Mouse (Mus musculus) ES-E14 (cell line): Measurements from ENCODE around the gene Spert. TPM values are rescaled to one million over a fixed set of nuclear protein-coding genes. Genes with fewer than 3 reads are reported as not detected.

Experiments
- DNase-seq: peaks from one replicate; pipeline ENCODE4 v3.0.0-alpha.2; 2013; ENCODE audit warnings: low read depth, low spot score
- H3K27ac ChIP-seq: 2 replicates; pipeline ENCODE4 v1.5.1; 2012; ENCODE audit warnings: low read depth, mild to moderate bottlenecking, low read length, moderate library complexity, mixed read lengths; ENCODE audit not compliant: poor library complexity, insufficient read depth, severe bottlenecking
- H3K36me3 ChIP-seq: 2 replicates; pipeline ENCODE4 v1.6.1; 2012; ENCODE audit warnings: mild to moderate bottlenecking, low read length, moderate library complexity, mixed read lengths; ENCODE audit not compliant: control insufficient read depth, poor library complexity, insufficient read depth, severe bottlenecking
- H3K4me1 ChIP-seq, 2 experiments: fragments of 150-350 bp in 1 of 2; sonication (generic) in 1 of 2; 2 replicates each; pipeline ENCODE4 v1.6.1; 2012; ENCODE audit warnings: low read length in 2 of 2, mild to moderate bottlenecking in 1 of 2, mixed read lengths in 1 of 2; ENCODE audit not compliant: control insufficient read depth in 2 of 2, insufficient read depth in 2 of 2, poor library complexity in 1 of 2
- H3K4me3 ChIP-seq, 2 experiments: fragments of 150-350 bp in 1 of 2; sonication (generic) in 1 of 2; 2 replicates each; pipeline ENCODE4 v1.5.1; 2012; ENCODE audit warnings: low read length in 2 of 2, low read depth in 1 of 2, mild to moderate bottlenecking in 1 of 2, mixed read lengths in 1 of 2; ENCODE audit not compliant: insufficient read depth in 1 of 2, poor library complexity in 1 of 2, severe bottlenecking in 1 of 2
- H3K9ac ChIP-seq: 2 replicates; pipeline ENCODE4 v1.6.1; 2012; ENCODE audit warnings: low read depth, mild to moderate bottlenecking, low read length, mixed read lengths; ENCODE audit not compliant: poor library complexity, insufficient read depth, severe bottlenecking
- H3K9me3 ChIP-seq: fragments of 150-350 bp; sonication (generic); 2 replicates; pipeline ENCODE4 v1.6.1; 2012; ENCODE audit warnings: low read depth, mild to moderate bottlenecking, low read length; ENCODE audit not compliant: control insufficient read depth, insufficient read depth
- CHD2 ChIP-seq: IDR thresholded peaks from 2 replicates; pipeline ENCODE4 v1.6.1; 2014; ENCODE audit warnings: mild to moderate bottlenecking, low read depth, low read length, inconsistent platforms
- HCFC1 ChIP-seq: IDR thresholded peaks from 2 replicates; pipeline ENCODE4 v1.6.1; 2012; ENCODE audit warnings: low read length, inconsistent platforms, borderline replicate concordance; ENCODE audit not compliant: insufficient read depth
- MAFK ChIP-seq: IDR thresholded peaks from 2 replicates; pipeline ENCODE4 v1.6.1; 2014; ENCODE audit warnings: mild to moderate bottlenecking, low read depth, low read length, inconsistent platforms; ENCODE audit not compliant: insufficient read depth
- ZC3H11A ChIP-seq: IDR thresholded peaks from 2 replicates; pipeline ENCODE4 v1.6.1; 2012; ENCODE audit warnings: low read depth, mild to moderate bottlenecking, inconsistent platforms, low read length, borderline replicate concordance
- ZNF384 ChIP-seq: IDR thresholded peaks from 2 replicates; pipeline ENCODE4 v1.6.1; 2012; ENCODE audit warnings: low read depth, low read length, inconsistent platforms
- in situ Hi-C, 2 experiments: fragments of 600-800 bp; cut with MboI; formaldehyde crosslinking; loops; one replicate each; pipeline ENCODE4 v1.15.1; 2025; ENCODE audit warnings: low sequenced_read_pairs in 2 of 2, inconsistent platforms in 1 of 2; ENCODE audit not compliant: unreplicated experiment in 2 of 2
- total RNA-seq: library from RNA; depleted of rRNA; stranded (reverse); fragments of 300-350 nt; gene quantifications from 2 replicates; pipeline ENCODE4 v1.2.3, GENCODE M21; 2012; rRNA removed

Spert gene
- total RNA-seq, result not detected in 2 replicates

DNA sequence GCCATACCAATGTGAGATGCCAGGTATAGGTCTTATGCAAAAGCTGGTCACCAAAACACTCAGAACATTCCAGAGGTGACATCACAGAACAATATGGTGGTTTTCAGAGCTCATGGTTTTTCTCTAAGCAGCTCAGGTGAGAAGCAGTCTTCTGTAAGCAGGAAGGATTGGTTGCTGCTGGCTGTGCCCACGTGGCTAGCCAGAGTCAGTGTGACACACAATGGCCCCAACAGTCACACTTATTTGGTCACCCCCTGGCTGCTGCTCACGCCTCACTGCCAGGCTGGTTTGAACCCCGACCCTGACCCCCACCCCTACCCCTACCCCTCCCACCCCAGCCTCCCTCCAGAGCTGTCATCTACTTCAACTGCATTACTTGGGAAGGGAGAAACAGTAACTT is at the start of gene Spert:
Gene Spert (minus strand): TSS at position 139 of the 400 bp plus-strand sequence.
- in situ Hi-C loops, result no loop called here
- H3K9me3 ChIP-seq, result no peaks in the 10 kb centered on the region
- TF ChIP-seq ZC3H11A (no peak), HCFC1 (no peak), MAFK (no peak), CHD2 (no peak), ZNF384 (no peak)
- H3K36me3 ChIP-seq, result no peaks in the 10 kb centered on the region
- no peak within 1 kb of the TSS for H3K4me3 ChIP-seq
- no peak within 1 kb of the TSS for H3K27ac ChIP-seq
- H3K9ac ChIP-seq, result no peak within 1 kb of the TSS
- no peak for DNase-seq
- no peaks in the 10 kb centered on the region for H3K4me1 ChIP-seq

DNA sequence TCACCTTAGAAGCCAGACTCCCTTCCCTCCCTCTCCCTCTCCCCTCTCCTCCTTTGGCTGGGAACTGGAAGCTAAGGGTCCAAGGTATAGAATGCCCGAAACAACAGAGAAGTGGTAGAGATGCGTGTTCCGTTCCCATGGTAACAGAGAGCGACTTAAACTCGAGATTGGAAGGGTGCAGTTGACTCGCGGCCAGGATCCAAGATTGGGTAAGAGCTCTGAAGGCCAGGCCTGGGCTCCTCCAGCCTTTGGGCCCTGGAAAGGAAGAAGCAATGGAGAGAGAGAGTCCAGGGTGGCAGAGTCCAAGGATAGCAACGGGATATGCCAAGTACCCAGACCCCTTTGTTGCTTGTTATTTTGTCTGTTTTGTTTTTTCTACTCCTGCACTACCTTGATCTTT is 49.2 kb upstream of the Spert start, which contains the start of gene Erich6b:
Gene Erich6b (plus strand): TSS at position 180 of the 400 bp plus-strand sequence.
- in situ Hi-C loops, result no loop called here
- TF ChIP-seq ZC3H11A, result no peak
- TF ChIP-seq ZNF384, result no peak
- TF ChIP-seq HCFC1, result no peak
- no peak for TF ChIP-seq MAFK
- no peak for TF ChIP-seq CHD2
- DNase-seq, result no peak
- Histone ChIP-seq H3K27ac (no peak within 1 kb of the TSS), H3K9ac (no peak within 1 kb of the TSS), H3K9me3 (no peaks in the 10 kb centered on the region), H3K4me1 (no peaks in the 10 kb centered on the region), H3K36me3 (no peaks in the 10 kb centered on the region), H3K4me3 (no peak within 1 kb of the TSS)

DNA sequence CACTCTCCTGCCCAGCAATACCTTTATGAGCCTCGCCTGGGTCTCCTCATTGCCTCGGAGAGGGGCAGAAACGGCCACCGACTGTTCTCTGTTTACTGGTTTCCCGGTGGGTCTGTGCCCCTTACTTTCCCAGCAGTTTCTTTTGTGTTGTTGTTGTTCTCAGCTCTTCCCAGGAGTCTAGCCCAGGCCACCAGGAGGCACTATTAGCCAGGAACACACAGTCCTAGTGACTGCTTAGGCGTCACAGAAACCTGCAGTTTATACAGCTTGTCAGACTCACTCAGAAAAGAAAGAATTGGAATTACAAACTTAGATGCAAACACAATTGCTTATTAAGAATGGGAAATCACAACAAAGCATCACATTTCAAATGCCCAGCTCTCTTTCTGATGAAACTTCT is 48.5 kb upstream of the Spert start:
- no peak overlapping the region for H3K27ac ChIP-seq
- in situ Hi-C loops, result no loop called here
- H3K36me3 ChIP-seq, result no peaks in the 10 kb centered on the region
- TF ChIP-seq CHD2 (no peak), HCFC1 (no peak), MAFK (no peak), ZNF384 (no peak), ZC3H11A (no peak)
- no peak overlapping the region for H3K4me3 ChIP-seq
- no peaks in the 10 kb centered on the region for H3K9me3 ChIP-seq
- no peak overlapping the region for H3K9ac ChIP-seq
- no peaks in the 10 kb centered on the region for H3K4me1 ChIP-seq
- no peak for DNase-seq

DNA sequence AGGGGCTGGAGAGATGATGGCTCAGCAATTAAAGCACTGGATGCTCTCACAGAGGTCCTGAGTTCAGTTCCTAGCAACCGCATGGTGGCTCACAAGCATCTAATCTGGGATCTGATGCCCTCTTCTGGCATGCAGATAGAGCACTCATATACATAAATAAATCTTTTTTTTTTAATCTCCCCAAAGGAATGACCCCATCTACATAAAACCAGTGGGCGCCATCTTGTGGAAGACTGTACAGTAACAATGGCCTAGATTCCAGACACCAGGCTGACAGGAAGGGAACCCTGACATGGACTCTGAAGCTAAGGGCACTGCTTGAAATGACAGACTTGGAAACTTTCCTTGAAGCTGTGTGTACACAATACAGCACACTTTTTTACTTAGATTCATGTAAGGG is 47.9 kb upstream of the Spert start:
- no peaks in the 10 kb centered on the region for H3K4me1 ChIP-seq
- no peak overlapping the region for H3K27ac ChIP-seq
- peak; percentile 15 for DNase-seq
- no peaks in the 10 kb centered on the region for H3K36me3 ChIP-seq
- no peak overlapping the region for H3K9ac ChIP-seq
- no peak for TF ChIP-seq ZNF384
- TF ChIP-seq CHD2, result no peak
- TF ChIP-seq ZC3H11A, result 0 out of 2 replicates have a peak, but pooled peaks have one; percentile 8
- no peak for TF ChIP-seq HCFC1
- H3K9me3 ChIP-seq, result no peaks in the 10 kb centered on the region
- H3K4me3 ChIP-seq, result no peak overlapping the region
- in situ Hi-C loops, result no loop called here

DNA sequence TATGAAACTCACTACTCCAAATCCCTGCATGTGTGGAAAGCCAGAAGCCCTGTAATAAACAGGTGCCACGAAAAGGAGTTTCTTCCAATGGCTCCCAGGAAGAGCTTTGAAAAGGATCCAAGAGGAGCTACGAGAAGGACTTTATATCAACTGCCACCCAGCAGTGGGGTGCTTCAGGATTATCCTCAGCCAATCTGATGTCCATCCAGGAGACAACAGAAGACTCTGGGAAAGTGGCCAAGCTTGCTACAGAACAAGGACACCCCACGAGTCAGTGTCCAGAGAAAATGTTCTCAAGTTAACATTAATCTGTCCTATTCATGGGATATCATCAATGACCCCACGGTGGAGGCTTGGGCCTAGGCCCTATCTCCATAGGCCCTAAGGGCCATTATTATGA is 44.7 kb upstream of the Spert start:
- no peak overlapping the region for H3K9ac ChIP-seq
- no peak overlapping the region for H3K4me3 ChIP-seq
- H3K4me1 ChIP-seq, result no peaks in the 10 kb centered on the region
- in situ Hi-C loops, result no loop called here
- H3K27ac ChIP-seq, result no peak overlapping the region
- no peak for DNase-seq
- H3K36me3 ChIP-seq, result no peaks in the 10 kb centered on the region
- TF ChIP-seq CHD2, result no peak
- no peak for TF ChIP-seq ZC3H11A
- TF ChIP-seq ZNF384, result no peak
- TF ChIP-seq MAFK, result no peak
- no peak for TF ChIP-seq HCFC1
- no peaks in the 10 kb centered on the region for H3K9me3 ChIP-seq
